Mouse (Mus musculus) T-helper 2 cell (primary cell): ENCODE results near the gene Galr3.

Experiments
- in situ Hi-C: fragments of 300-600 bp; cut with MboI, MseI; formaldehyde crosslinking; loops from one replicate; pipeline ENCODE4 v1.15.1; 2025; ENCODE audit warnings: high pct_unique_total_duplicates

The Galr3 gene

GRCm38 (mm10) chr15:79052366-79052765, 10.7 kb downstream of the Galr3 start:
- in situ Hi-C loops = no loop called here

GRCm38 (mm10) chr15:79056601-79057000, 14.9 kb downstream of the Galr3 start:
- in situ Hi-C loops = no loop called here

- in situ Hi-C loops = no loop called here
Observed at GRCm38 (mm10) chr15:79057850-79058249, 16.2 kb downstream of the Galr3 start.

GRCm38 (mm10) chr15:79060887-79061565, 19.3 kb downstream of the Galr3 start:
- in situ Hi-C loops = no loop called here

- in situ Hi-C loops = no loop called here
Observed at GRCm38 (mm10) chr15:79062376-79063159, 20.9 kb downstream of the Galr3 start, which contains the start of gene Ankrd54. TSS of gene Ankrd54 (minus strand) at chr15:79062893.

- in situ Hi-C loops = no loop called here
Observed at GRCm38 (mm10) chr15:79063160-79063740, 21.6 kb downstream of the Galr3 start.

GRCm38 (mm10) chr15:79065086-79065770, 23.5 kb downstream of the Galr3 start:
- in situ Hi-C loops = no loop called here

GRCm38 (mm10) chr15:79066276-79066675, 24.6 kb downstream of the Galr3 start:
- in situ Hi-C loops = no loop called here

GRCm38 (mm10) chr15:79067631-79068030, 25.9 kb downstream of the Galr3 start:
- in situ Hi-C loops = no loop called here

- in situ Hi-C loops = no loop called here
Observed at GRCm38 (mm10) chr15:79068416-79068815, 26.7 kb downstream of the Galr3 start.

- in situ Hi-C loops = no loop called here
Observed at GRCm38 (mm10) chr15:79071117-79072039, 29.7 kb downstream of the Galr3 start.

- in situ Hi-C loops = no loop called here
Observed at GRCm38 (mm10) chr15:79073752-79074151, 32.1 kb downstream of the Galr3 start.

GRCm38 (mm10) chr15:79074446-79074845, 32.8 kb downstream of the Galr3 start:
- in situ Hi-C loops = no loop called here

GRCm38 (mm10) chr15:79074913-79075532, 33.3 kb downstream of the Galr3 start, which contains the start of gene Eif3l:
TSS of gene Eif3l (plus strand) at chr15:79075179.
- in situ Hi-C loops = no loop called here

- in situ Hi-C loops = no loop called here
Observed at GRCm38 (mm10) chr15:79075658-79076365, 34.1 kb downstream of the Galr3 start.

- in situ Hi-C loops = no loop called here
Observed at GRCm38 (mm10) chr15:79079567-79079966, 37.9 kb downstream of the Galr3 start.

GRCm38 (mm10) chr15:79092284-79092683, 50.6 kb downstream of the Galr3 start:
- in situ Hi-C loops = loop anchor here (10.0 kb wide), 1 partner anchor 423 kb away; the partner anchor contains the start of gene Kdelr3
